Mouse (Mus musculus) embryo, embryonic 9.5 days (tissue): ENCODE measurements at regions not wholly inside any gene's neighbourhood (a gene's known extent, or its start where the extent isn't known, plus 50 kb on each side); places are given as distances from the start of the nearest gene placed in this dataset.

Source experiments
- DNase-seq: peaks from one replicate; pipeline ENCODE4 v3.0.0-alpha.2; 2017; ENCODE audit errors: extremely low spot score

DNA sequence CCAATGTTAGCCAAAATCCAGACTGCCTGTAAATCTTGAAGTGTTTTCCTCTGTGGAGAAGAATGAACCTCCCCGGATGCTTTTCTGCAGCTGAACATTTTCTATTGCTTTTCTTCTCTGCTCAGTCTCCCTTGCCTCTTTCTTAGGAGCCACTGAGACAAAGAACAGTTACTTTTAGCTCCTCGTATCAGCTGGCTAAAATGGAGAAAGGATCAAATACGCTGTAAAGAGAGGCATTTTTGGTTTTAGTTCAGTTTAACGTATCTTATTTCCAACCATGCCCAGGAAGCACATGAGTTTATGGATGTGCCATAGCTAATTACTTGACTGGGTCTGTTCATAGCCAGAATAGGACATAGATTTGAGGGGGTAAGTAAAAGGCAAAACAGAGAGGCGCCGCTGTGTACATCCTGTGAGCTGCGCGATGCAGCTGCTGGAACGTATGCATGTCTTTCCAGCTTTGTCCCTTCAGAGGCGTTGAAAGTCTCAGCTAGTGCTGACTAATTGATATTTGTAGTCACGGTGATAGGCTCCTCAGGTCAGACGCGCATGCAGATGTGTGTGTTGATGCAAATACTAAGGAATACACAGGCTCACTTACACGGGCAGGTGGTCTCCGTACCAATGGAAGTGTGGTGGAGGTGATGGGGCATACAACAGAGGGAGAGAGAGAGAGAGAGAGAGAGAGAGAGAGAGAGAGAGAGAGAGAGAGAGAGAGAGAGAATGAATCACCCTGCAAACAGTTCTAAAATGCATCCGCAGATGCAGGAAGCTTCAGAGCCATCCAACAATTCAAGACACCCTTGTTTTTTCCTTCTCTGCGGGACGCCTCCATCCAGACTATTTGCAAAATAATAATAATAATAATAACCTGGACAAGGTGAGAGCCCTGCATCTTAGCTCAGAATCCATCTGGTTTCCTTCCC, 216.5 kb upstream of the Ubash3b start:
- peak; percentile 32 for DNase-seq

GRCm38 (mm10) chr9:41376948-41377700, 215.6 kb upstream of the Ubash3b start:
- DNase-seq, result no peak

DNA sequence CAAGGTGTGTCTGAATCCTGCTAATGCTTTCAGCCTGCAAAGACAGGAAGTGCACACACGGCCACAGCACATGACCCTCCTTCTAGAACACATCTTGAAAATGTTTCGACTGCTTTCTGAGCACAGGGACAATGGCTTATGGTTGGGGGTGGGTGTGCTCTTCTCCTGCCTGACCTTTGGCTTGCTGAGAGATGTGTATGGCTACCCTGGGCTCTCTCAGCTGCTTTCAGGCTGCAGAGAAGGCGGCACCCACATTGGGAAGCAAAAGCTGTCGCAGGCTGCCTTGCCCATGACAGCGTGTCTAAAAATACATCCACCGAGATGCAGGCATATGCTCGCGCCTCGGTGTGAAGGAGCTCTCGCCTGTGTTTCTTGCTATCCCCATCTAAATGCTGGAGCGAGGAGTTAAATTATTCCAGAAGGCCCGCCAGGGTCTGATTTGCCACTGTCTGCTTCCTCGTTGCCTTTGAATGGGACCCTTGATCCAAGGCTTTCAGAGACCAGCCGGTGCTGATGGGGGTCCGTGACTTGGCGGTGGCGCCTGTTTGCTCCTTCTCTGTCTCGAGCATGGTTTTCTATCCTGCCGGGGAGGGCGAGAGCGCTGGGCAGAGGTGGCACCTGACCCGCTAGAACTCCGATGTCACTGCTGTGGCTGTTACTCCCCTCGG, 214.6 kb upstream of the Ubash3b start:
- DNase-seq, result peak; percentile 57

DNA sequence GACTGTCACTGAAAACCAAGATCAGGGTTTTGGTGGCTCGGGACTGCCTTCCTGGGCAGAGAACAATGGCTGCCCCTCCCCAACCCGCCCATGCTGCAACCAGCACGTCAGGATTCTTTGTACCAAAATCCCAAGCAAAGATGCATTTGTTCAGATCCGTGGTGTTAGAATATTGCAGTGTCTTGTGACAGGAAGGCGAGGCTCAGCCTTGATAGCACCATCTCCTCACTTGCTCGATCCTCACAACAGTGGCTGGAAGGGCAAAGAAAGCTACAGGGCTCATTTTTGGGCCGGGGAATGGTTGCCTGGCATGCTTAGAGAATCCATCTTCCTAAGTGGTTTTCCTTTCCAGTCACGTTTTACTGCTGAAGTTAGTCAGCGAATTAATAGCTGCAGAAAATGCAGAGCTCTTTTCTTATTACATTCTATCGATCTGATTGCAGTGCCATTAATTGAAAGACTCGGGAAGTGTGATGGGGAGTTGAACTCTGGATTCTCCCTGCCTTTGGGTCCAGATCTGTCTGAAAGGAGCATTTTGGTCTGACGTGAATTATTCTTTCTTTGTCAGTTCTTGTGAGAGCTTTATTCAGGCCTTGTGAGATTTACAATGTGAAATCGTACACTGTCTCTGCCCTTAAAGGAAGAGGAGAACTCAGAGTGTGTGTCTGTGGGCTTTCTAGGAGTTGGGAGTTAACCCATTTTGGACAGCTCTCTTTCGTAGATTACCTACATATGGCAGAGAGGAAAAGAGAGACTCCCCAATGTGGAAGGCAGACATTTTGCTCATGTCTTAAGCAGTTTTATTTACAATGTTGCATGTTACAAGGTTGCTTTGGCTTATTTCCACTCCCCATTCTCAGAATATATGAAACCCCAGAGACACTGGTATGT, 213.3 kb upstream of the Ubash3b start:
- peak; percentile 45 for DNase-seq

- DNase-seq, result no peak
These were observed 204.9 kb upstream of the Ubash3b start for GRCm38 (mm10) chr9:41366405-41366804.

DNA sequence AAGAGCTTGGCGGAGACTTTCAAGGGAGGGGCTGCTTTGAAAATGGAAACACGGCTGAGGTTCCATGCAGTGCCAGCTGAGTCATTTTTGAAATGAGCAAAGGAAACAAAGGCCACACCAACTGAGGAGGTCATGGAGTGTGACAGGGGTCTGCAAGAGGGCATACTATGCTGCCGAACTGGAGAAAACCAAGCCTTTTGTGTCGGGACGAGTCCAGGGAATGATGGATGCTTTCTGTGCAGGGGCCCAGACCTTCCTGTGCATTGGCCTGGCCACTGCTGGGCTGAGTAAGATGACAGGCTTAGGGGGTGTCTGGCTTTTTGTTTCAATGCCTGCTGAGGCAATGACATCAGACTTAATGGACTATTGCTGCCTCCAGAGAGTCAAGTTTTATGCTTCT, 203.8 kb upstream of the Ubash3b start:
- peak; percentile 68 for DNase-seq

DNA sequence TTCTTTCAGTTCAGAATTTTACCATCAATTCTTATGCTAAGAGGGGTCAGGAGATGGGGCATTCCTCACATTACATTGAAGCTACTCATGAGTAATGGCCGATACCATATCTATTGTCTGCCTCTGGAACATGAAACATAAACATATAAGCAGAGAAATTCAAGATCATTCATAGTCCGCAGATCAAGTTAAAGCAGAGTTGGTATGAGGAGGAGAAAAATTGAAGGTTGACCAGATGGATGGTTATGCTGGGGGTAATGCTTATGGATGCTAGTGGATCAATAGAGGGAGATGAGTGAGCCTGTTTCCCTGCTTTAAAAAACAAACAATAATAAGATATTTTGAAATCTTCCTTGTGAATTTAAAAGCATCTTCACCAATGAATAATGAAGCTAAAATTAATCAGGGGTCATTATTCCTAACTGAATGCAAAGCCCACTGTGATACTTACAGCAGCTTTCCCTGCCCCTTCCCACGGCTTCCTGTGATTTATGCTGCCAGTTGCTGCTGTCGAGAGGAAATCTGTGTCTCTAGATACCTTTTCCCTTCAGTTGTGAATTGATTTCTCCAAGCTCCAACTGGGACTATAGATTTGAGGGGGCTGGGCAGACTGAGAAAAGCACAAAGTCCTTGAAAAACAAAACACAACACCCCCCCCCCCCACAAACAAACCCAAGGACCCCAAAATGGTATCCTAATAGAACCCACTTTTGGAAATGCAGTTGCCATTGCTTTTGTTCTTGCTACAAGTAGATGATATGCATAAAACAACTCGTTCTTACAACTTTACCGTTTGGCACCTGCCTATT, 203.1 kb upstream of the Ubash3b start:
- peak; percentile 25 for DNase-seq

- no peak for DNase-seq
These were observed 198.9 kb upstream of the Ubash3b start for GRCm38 (mm10) chr9:41360356-41360755.

GRCm38 (mm10) chr9:41359286-41359685, 197.8 kb upstream of the Ubash3b start:
- no peak for DNase-seq

GRCm38 (mm10) chr9:41345338-41345737, 183.8 kb upstream of the Ubash3b start:
- no peak for DNase-seq

GRCm38 (mm10) chr9:41337375-41337774, 175.9 kb upstream of the Ubash3b start:
- no peak for DNase-seq

DNA sequence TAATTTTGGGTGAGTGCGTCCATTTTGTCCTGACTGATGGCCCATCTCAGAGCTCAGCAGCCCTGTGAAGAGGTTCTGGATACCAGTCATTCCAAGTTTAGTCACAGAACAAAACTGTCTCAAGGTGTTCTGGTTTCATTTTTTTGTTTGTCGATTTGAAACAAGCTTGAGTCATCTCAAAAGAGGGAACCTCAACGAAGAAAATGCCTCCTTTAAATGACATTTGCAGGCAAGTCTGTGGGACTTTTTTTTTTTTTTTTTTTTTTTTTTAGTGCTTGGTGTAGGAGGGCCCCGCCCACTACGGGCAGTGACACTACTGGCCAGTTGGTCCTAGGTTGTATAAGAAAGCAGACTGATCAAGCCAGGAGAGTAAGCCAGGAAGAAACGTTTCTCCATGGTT, 175.3 kb upstream of the Ubash3b start:
- DNase-seq, result no peak

DNA sequence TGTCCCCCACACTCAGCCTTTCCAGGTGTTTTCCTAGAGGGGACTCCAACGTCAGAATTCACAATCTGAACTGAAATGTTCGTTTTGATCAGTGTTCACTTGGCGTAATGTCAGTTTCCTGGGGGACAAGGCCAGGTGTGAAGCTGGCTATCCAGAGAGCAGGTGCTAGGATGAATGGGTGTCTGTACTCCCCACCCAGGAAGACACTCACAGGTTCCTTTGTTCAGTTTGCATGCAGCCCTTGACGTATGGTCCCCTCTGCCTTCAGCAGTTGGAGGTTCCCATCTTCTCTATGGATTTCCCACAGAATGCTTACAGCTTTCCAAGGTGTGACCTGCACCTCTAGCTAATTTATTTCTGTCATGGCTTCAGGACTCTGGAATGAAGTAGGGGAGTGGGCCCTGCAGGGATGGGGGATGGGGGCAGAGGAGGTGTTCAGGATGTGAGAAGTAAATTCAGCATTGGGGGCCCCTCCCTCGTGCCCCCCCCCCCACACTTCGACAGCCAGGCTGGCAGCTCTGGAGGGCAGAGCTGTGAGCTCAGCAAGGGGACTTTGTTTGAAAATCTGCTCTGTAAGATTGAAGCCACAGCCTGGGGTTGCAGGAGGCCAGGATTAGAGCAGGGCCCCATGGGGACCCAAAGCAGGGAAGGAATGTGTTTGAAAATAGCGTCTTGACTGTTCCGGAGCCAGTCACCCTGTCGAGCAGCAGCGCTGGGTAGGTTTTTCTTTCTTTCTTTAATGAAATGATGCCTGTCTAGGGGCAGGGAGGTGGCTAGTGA, 173.2 kb upstream of the Ubash3b start:
- DNase-seq, result peak; percentile 73

DNA sequence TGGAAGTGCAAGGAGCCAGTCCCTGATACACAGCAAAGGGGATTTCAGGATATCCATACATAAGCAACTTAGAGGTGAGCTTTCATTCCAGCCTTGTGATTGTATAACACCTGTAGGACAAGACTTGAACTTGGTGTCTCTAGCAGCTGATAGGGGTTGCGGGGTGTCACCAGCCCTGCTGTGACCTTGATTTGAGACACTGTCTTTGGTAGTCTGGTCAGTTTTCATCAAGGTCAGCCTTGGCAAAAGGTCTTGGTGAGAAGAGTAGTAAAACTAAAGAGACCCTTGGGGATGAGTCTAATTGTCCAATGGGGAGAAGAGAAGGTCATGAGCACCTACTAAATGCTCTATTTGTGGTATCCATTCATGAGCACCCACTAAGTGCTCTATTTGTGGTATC, 172.0 kb upstream of the Ubash3b start:
- no peak for DNase-seq

DNA sequence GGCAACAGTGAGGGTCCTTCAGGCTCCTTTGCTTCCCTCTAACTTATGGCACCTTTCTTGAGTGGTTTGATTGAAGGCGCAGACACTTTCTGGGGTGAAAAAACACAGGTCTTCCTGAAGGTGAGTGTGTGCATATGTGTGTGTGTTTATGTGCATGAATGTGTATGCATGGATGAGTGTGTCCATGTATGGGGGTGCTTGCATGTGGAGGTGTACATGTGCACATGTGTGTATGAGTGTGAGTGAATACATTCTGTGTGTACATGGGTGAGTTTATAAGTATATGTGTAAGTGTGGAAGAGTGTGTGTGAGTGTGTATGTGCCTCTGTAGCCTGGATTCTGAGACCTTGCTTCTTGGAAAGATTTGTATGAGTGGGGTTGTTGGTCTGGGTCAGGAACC, 167.5 kb upstream of the Ubash3b start:
- DNase-seq, result no peak

DNA sequence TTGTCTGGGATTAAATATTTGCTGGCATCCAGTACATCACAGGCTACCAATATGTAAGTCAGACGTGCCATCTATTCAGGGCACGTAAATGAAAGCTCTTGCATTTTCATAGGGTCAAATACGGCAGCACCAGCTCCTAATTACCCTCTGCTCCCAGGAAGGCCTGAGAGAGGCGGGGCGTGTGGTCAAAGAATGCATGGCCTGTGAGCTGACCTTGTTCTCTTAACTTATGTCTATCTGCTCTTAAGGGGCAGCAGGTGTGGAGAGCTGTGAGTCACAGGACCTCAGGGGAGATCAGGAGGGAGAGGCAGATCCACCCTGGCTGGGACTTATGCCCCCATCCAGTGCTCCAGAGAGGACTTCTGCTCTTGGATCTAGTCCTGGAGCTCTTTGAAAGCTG, 167.0 kb upstream of the Ubash3b start:
- DNase-seq, result no peak

- DNase-seq, result no peak
These were observed 166.6 kb upstream of the Ubash3b start for GRCm38 (mm10) chr9:41328056-41328455.

- DNase-seq, result no peak
These were observed 166.1 kb upstream of the Ubash3b start for GRCm38 (mm10) chr9:41327561-41327960.

DNA sequence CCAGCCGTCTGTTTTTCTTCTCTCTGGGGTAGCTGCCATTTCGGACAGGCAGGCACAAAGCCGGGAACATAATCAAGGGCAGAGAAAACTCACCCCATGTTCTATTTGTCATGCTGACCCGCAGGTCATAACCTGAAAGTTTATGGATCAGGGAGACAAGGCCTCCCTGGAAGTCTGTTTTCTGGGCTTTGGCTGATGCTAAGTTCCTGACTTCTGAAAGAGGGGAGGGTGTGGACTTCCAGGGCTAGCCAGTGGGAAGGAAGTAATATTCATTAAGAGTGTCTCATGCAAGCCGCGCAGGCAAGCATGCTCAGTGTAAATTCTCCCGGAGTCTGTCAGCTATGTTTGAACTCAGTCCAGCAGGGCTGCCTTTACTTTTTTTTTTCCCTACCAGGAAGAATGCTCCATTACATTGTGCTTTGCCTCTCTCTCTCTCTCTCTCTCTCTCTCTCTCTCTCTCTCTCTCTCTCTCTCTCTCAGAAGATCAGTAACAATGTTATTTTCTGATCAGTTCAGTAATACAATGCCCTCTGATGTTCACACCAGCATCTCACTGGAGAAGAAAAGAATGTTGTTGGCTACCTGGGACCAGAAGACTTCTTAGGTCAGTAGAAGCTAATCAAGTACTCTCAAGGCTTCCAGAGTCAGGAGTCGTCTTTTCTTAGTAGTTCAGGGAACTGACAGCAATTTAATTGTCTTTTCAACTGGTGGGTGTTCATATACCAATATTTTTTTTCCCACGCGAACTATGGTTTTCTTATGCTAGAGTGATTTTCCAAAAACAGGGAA, 165.5 kb upstream of the Ubash3b start:
- DNase-seq, result peak; percentile 81
